Mouse (Mus musculus) embryonic facial prominence, embryonic 14.5 days (tissue): ENCODE data around the gene Traf5. TPM values are rescaled to one million over a fixed set of nuclear protein-coding genes. Genes with fewer than 3 reads are reported as not detected.

ENCODE experiments used
- ATAC-seq: fragments of 200-750 bp; cut with Nextera tagmentation; 2 replicates; pipeline ENCODE4 v1.8.0; 2017; ENCODE audit warnings: low read depth, moderate number of reproducible peaks, moderate TSS enrichment
- DNase-seq: peaks from one replicate; pipeline ENCODE4 v3.0.0-alpha.2; 2015; ENCODE audit warnings: low spot score
- H3K27ac ChIP-seq: fragments of 300-500 bp; sonication (generic); replicated peaks from 2 replicates; pipeline ENCODE4 v1.5.1; 2014; ENCODE audit warnings: low read depth, mild to moderate bottlenecking, low read length, moderate library complexity
- H3K27me3 ChIP-seq: fragments of 300-500 bp; sonication (generic); replicated peaks from 2 replicates; pipeline ENCODE4 v1.6.1; 2014; ENCODE audit warnings: low read length; ENCODE audit not compliant: control insufficient read depth, insufficient read depth
- H3K36me3 ChIP-seq: fragments of 300-500 bp; sonication (generic); 2 replicates; pipeline ENCODE4 v1.6.1; 2014; ENCODE audit warnings: low read length, mixed read lengths; ENCODE audit not compliant: control insufficient read depth, insufficient read depth
- H3K4me1 ChIP-seq: fragments of 300-500 bp; sonication (generic); 2 replicates; pipeline ENCODE4 v1.6.1; 2014; ENCODE audit warnings: antibody characterized with exemption, low read length; ENCODE audit not compliant: control insufficient read depth, insufficient read depth
- H3K4me2 ChIP-seq: fragments of 300-500 bp; sonication (generic); 2 replicates; pipeline ENCODE4 v1.6.1; 2014; ENCODE audit warnings: low read depth, mild to moderate bottlenecking, low read length, moderate library complexity, mixed read lengths
- H3K4me3 ChIP-seq: fragments of 300-500 bp; sonication (generic); 2 replicates; pipeline ENCODE4 v1.5.1; 2014; ENCODE audit warnings: low read depth, mild to moderate bottlenecking, low read length
- H3K9ac ChIP-seq: fragments of 300-500 bp; sonication (generic); 2 replicates; pipeline ENCODE4 v1.6.1; 2014; ENCODE audit warnings: low read depth, mild to moderate bottlenecking, low read length, moderate library complexity, mixed read lengths
- H3K9me3 ChIP-seq: fragments of 300-500 bp; sonication (generic); 2 replicates; pipeline ENCODE4 v1.6.1; 2016; ENCODE audit warnings: low read length; ENCODE audit not compliant: control insufficient read depth
- WGBS: fragments of 180-500 bp; shearing (Covaris S2); extraction: QIAGEN DNeasy Blood & Tissue Kit; methylation state at CpG from one replicate; pipeline ENCODE4 v1.1.7; 2014; 5-methylcytosine and 5-hydroxymethylcytosine counted together
- polyA plus RNA-seq: library from polyadenylated mRNA; unstranded; fragments of >200 nt; fragmentation: Nextera tagmentation; extraction: Ambion mirVana; gene quantifications from 2 replicates; pipeline ENCODE4 v1.2.1, GENCODE M21; 2014

The Traf5 gene
- polyA plus RNA-seq, 1 experiment from 2014 or later: 19.7 TPM

DNA sequence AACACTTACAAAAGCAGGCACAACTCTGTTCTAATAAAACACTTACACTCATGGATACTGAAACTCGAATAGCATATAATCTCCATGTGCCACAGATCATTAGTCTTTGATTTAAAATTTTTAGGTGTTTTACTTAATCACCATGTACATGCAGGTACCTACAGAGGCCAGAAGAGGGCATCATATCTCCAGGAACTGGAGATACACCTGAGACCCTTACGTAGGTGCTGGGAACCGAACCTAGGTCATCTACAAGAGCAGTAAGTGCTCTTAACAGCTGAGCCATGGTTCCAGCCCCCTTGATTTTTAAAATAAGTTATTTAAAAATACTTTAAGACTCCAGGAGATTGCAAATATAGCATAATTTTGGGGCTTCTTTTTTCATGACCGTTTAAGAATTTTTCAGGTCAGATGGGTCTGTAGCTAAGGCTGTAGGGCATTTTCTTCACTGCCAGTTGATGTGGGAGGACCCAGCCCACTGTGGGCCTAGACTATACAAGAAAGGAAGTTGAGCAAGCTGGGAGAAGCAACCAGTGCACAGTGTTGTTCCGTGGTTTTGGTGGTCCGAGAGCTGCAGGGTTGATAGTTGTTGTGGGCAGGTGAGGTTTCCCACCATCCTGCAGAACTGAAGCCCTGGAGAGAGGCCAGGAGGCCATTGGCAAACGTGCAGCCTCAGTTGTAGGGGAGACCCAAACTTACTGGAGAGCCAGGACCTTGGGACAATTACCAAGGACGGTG is 29.0 kb downstream of the Traf5 start:
- ATAC-seq (no peak), DNase-seq (no peak)
- Histone ChIP-seq H3K36me3 (peaks cover 72% of the 10 kb centered on the region), H3K27ac (no peak overlapping the region), H3K4me3 (no peak overlapping the region), H3K9me3 (peaks cover 11% of the 10 kb centered on the region), H3K4me2 (no peak overlapping the region), H3K27me3 (no peaks in the 10 kb centered on the region), H3K9ac (no peak overlapping the region), H3K4me1 (no peaks in the 10 kb centered on the region)
- 90% methylated on average over 8 of the region's 8 CpGs for WGBS

DNA sequence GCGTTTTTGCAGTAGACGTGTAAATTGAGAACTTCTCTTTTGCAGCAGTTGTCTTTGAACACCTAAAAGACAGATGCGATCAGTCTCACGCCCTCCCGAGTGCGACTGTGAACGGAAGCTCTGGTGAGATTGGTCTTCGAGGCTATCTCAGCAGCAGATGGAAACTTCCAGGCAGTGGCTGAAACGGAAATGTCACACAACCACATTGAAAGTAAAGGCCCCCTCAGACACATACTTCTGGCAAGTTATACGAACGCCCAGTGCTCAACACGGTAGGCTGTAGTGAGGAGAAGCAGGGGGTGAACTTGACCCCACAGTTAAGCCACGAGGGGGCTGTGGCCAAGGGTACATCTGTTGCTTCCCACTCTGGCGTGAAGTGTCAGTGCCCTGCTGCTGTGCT is 29.7 kb downstream of the Traf5 start:
- Histone ChIP-seq H3K4me2 (no peak overlapping the region), H3K4me3 (no peak overlapping the region), H3K27me3 (no peaks in the 10 kb centered on the region), H3K27ac (no peak overlapping the region), H3K9ac (no peak overlapping the region), H3K9me3 (peaks cover 11% of the 10 kb centered on the region), H3K36me3 (peaks cover 71% of the 10 kb centered on the region), H3K4me1 (no peaks in the 10 kb centered on the region)
- no peak for DNase-seq
- ATAC-seq: no peak
- 90% methylated on average over 14 of the region's 14 CpGs for WGBS

DNA sequence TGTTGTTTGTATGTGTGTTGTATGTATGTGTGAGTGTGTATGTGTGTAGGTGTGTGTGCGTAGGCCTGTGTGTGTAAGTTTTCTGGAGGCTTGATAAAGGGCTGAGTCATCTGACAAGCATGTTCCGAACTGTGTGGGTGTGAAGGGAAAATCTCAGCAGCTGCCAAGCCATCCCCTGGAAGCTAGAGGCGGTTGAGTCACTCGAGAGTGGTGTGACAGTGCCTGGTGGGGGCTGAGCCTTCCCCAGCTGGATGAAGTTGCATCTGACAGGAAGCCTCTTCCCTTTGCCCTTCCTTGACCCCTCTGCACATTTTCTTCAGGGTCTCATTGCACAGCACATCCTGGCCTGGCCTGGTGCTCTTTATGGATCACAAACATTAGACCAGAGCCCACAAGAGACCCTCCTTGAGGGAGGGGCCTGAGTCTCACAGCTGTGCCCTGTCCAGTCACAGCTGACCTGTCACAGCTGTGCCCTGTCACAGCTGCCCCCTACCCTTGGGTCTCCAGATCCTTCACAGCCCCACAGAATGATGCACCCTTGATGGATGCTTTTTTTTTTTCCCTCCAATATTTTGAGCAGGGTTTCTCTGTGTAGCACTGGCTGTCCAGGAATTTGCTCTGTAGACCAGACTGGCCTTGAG is 30.6 kb downstream of the Traf5 start:
- Histone ChIP-seq H3K4me2 (no peak overlapping the region), H3K9ac (no peak overlapping the region), H3K36me3 (peaks cover 75% of the 10 kb centered on the region), H3K27me3 (no peaks in the 10 kb centered on the region), H3K27ac (no peak overlapping the region), H3K9me3 (peaks cover 11% of the 10 kb centered on the region), H3K4me1 (no peaks in the 10 kb centered on the region), H3K4me3 (no peak overlapping the region)
- 48% methylated on average over 4 of the region's 4 CpGs for WGBS
- DNase-seq (peak; percentile 74), ATAC-seq (peak; percentile 60)

DNA sequence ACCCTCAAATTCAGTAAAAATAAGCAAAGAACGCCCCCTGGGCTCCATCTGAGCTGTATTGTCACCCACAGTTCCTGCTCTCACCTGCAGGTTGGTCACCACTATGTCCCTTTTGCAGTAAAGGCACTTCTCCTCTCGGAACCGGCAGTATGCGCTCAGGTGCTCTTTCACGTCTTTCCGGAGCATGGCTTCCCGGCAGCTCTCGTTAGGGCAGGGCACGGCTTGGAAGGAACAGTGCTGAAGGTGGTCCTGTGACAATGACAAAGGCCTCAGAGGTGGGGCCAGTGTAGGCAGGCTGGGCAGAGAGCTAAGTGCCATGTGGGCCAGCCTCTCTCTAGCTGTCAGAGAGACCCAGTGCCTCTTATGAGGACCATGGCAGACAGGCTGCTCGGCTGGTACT is 33.4 kb downstream of the Traf5 start:
- H3K4me2 ChIP-seq: no peak overlapping the region
- no peak overlapping the region for H3K9ac ChIP-seq
- H3K9me3 ChIP-seq: peaks cover 8% of the 10 kb centered on the region
- H3K27ac ChIP-seq: no peak overlapping the region
- no peak overlapping the region for H3K4me3 ChIP-seq
- 85% methylated on average over 10 of the region's 10 CpGs for WGBS
- peaks cover 5% of the 10 kb centered on the region; the same call in 1 of the 2 replicates for H3K4me1 ChIP-seq
- no peak for ATAC-seq
- peaks cover 54% of the 10 kb centered on the region for H3K36me3 ChIP-seq
- DNase-seq: no peak
- no peaks in the 10 kb centered on the region for H3K27me3 ChIP-seq

DNA sequence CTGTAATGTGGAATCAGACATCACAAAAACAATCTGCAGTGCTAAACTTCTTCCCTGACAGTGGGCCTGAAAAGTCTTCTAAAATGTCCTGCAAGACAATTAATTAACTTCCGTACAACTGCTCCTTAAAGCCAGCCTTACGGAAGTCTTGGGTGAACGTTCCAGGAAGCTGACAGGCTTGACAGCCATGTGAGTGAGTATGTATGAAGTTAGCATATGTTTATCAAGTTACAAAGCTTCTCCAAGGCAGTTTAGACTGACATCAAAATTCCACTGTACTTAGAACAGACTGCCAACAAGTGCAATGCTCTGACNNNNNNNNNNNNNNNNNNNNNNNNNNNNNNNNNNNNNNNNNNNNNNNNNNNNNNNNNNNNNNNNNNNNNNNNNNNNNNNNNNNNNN is 38.6 kb downstream of the Traf5 start:
- 0 out of 2 replicates have a peak, but pooled peaks have one; percentile 47 for ATAC-seq
- Histone ChIP-seq H3K4me3 (no peak overlapping the region), H3K9me3 (no peaks in the 10 kb centered on the region), H3K36me3 (peaks cover 24% of the 10 kb centered on the region), H3K27ac (peak overlapping the region; percentile 39; the same call in 1 of the 2 replicates), H3K4me1 (peaks cover 5% of the 10 kb centered on the region; the same call in 1 of the 2 replicates), H3K4me2 (no peak overlapping the region), H3K27me3 (no peaks in the 10 kb centered on the region), H3K9ac (no peak overlapping the region)
- WGBS: 48% methylated on average over 3 of the region's 3 CpGs
- peak; percentile 67 for DNase-seq

DNA sequence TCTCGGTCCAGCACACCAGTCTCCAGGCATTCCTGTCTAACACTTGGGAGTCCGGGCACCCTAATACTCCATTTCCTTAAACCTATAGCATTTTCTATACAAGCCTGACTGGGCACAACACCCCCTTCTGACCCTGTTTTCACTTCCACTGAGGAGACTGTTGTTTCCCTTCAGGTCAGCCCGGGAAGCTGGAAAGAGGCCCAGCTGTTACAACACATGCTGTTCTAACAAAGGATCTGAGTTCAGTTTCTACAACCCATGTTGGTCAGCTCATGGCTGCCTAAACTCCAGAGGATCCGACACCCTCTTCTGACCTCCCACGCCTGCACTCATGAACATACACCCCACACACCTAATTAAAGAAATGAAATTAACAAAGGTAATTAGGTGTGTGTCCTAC is 39.4 kb downstream of the Traf5 start:
- DNase-seq (no peak), ATAC-seq (no peak)
- Histone ChIP-seq H3K4me3 (no peak overlapping the region), H3K27me3 (no peaks in the 10 kb centered on the region), H3K4me2 (no peak overlapping the region), H3K9me3 (no peaks in the 10 kb centered on the region), H3K4me1 (peaks cover 5% of the 10 kb centered on the region; the same call in 1 of the 2 replicates), H3K36me3 (peaks cover 17% of the 10 kb centered on the region), H3K27ac (0 out of 2 replicates have a peak overlapping the region, but pooled peaks have one; percentile 39), H3K9ac (no peak overlapping the region)
- WGBS: 84% methylated on average over 5 of the region's 5 CpGs

DNA sequence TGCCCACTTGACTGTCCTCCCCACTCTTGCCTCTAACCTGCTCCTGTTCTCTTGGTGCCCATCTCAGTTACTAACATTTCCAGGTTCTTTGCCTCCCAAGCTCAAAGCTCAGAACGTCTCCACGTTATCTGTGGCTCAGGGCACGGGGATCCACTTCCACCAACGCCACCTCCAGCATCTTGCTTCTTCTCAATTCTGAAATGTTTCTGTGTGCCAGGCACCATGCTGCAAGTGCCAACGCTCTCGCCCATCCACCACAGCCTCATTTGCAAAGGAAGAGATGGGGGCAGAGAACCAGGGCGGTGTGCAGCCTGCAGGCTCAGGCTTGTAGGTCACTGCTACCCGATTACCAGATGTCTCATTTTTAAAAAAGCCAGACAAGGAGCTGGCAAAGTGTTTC is 39.9 kb downstream of the Traf5 start:
- ATAC-seq (no peak), DNase-seq (no peak)
- no peaks in the 10 kb centered on the region for H3K27me3 ChIP-seq
- no peak overlapping the region for H3K4me2 ChIP-seq
- 87% methylated on average over 8 of the region's 8 CpGs for WGBS
- no peaks in the 10 kb centered on the region for H3K9me3 ChIP-seq
- H3K4me3 ChIP-seq: no peak overlapping the region
- peaks cover 5% of the 10 kb centered on the region; the same call in 1 of the 2 replicates for H3K4me1 ChIP-seq
- H3K27ac ChIP-seq: no peak overlapping the region
- peaks cover 15% of the 10 kb centered on the region for H3K36me3 ChIP-seq
- no peak overlapping the region for H3K9ac ChIP-seq

DNA sequence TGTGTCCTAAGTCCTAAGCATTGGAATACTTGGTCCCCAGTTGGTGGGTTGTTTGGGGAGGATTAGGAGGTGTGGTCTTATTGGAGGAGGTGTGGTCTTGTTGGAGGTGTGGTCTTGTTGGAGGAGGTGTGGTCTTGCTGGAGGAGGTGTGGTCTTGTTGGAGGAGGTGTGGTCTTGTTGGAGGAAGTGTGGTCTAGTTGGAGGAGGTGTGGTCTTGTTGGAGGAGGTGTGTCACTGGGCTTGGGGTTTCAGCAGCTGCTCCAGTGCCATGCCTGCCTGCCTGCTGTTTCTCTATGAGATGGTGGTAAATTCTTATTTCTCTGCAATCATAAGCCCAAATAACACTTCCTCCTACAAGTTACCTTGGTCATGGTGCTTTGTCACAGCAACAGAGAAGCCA is 93.3 kb downstream of the Traf5 start:
- DNase-seq (no peak), ATAC-seq (no peak)
- no peaks in the 10 kb centered on the region for H3K4me1 ChIP-seq
- no peaks in the 10 kb centered on the region for H3K9me3 ChIP-seq
- H3K27me3 ChIP-seq: no peaks in the 10 kb centered on the region
- peaks cover 48% of the 10 kb centered on the region for H3K36me3 ChIP-seq
- H3K27ac ChIP-seq: no peak overlapping the region
- no peak overlapping the region for H3K4me2 ChIP-seq
- no peak overlapping the region for H3K9ac ChIP-seq
- no peak overlapping the region for H3K4me3 ChIP-seq
